Mouse (Mus musculus) inflammation-experienced regulatory T-cells (primary cell): ENCODE results near the gene Zic5. TPM values are rescaled to one million over a fixed set of nuclear protein-coding genes. Genes with fewer than 3 reads are reported as not detected.

Experiments
- polyA plus RNA-seq, 2 experiments: library from polyadenylated mRNA; unstranded; fragments of 100-300 nt; shearing (Covaris generic); gene quantifications; one replicate each; pipeline ENCODE4 v1.2.1; 2017

Zic5 gene
- polyA plus RNA-seq, result 1 to 10 TPM in 1 of 2 experiments, under 1 TPM in 1; 0.19 to 1.4 TPM

GRCm38 (mm10) chr14:122464763-122465741 is at the start of gene Zic5:
TSS of gene Zic5 (minus strand) at chr14:122465677.

DNA sequence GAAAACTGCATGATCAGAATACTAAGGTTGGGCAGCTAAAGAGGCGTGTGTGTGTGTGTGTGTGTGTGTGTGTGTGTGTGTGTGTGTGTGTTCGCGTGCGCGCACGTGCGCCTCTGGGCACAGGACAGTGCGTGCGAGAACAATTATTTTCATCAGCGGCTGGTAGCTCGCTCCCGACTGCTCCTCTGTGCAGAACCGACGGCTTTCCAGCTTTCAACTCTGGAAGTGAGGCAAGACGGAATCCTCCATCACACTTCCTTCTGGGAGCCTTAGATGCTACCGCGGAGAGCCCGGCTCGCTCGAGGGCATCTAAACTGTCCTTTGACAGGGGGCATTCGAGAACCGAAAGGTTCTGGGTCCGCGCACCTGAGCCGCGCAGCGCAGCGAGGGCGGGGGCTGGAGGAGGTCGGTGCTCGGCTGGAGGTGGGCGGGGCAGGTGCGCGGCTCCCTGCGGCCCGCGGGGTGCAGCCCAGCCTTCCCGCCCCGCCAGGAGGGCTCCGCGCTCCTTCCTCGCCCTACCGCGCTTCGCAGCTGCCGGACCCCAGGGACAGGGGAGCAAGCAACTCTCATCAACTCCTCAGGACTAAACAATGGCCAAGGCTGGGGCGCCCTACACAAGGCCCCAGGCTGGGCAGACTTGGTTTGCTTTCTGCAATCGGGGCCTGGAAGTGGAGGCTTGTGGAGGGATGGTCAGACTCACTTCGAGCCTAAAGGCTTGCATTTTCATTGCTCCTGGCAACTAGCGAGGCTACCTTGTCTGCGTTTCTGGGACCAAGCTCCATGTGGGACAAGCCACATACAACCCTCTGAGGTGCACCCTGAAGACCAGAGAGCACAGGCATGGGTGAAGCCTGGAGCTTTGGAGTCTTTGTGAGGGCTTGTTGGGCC is 25.2 kb upstream of the Zic5 start, which contains the start of gene Gm10837:
Gene Gm10837, plus strand, starts transcription at position 146 of the 888 bp plus-strand sequence.

GRCm38 (mm10) chr14:122474891-122475556 is 9.5 kb upstream of the Zic5 start, which contains the start of gene Zic2:
TSS of gene Zic2 (plus strand) at chr14:122475435.

GRCm38 (mm10) chr14:122450496-122451382 is 14.7 kb downstream of the Zic5 start, which contains the start of gene Gm5089:
TSS of gene Gm5089 (minus strand) at chr14:122451115.

Other genes with a start within 250 kb of the Zic5 start
- under 1 TPM in 1 of 2 experiments, not detected in 1; 0.32 TPM for gene Gm5089, start 14.6 kb downstream of the Zic5 start, polyA plus RNA-seq
- gene Zic2, start 9.8 kb upstream of the Zic5 start, polyA plus RNA-seq, result 1 to 10 TPM in 1 of 2 experiments, not detected in 1; 1.0 TPM
- under 1 TPM; 0.20 to 0.72 TPM for gene Gm10837, start 24.9 kb upstream of the Zic5 start, polyA plus RNA-seq
- 10 to 100 TPM; 29.3 to 31.6 TPM for gene Pcca, start 68.6 kb upstream of the Zic5 start, polyA plus RNA-seq